ENCODE assay signal across 7 mouse cellular contexts in genomic region chr4:49845612-49845985, GRCm38 (mm10). TPM values are rescaled to one million over a fixed set of nuclear protein-coding genes. Genes with fewer than 3 reads are reported as not detected.
DNase-seq lines count a peak whose midpoint lies in the region; ATAC-seq and TF ChIP-seq lines count a peak whose summit lies in the region.

TSS of gene Grin3a (minus strand) at chr4:49845744.

- peak; percentile 76 for ATAC-seq in cerebellum, adult (ENCODE audit: insufficient number of reproducible peaks, low FRiP score, low TSS enrichment)
- peak; percentile 97 for ATAC-seq in midbrain, embryonic 16.5 days

- DNase-seq in embryo, embryonic 9.5 days (ENCODE audit: extremely low spot score), result peak; percentile 74
- DNase-seq in heart, adult 2 months, result peak; percentile 35 to 36
- peak; percentile 31 for DNase-seq in kidney, adult 18-20 months
- peak; percentile 75 to 84 for DNase-seq in left cerebral cortex, postnatal 36 days (ENCODE audit: low spot score in 2 of 2)
- DNase-seq in urinary bladder, postnatal 4 days (ENCODE audit: low spot score in 2 of 2), result peak; percentile 46 to 61

- intact Hi-C loops in heart, adult 2 months (cut with DNase I), result no loop called here
- intact Hi-C loops in left cerebral cortex, postnatal 36 days (cut with DNase I), result loop anchor here (5.0 to 10.0 kb wide), 3 partner anchors 112 to 829 kb away; no protein-coding TSS in a partner anchor

- TF ChIP-seq POLR2A in heart, adult 2 months (IDR thresholded peaks at IDR 0.05; ENCODE audit: insufficient read depth, low read depth, low read length), result no peak

- no peak within 1 kb of the TSS for H3K9ac ChIP-seq in heart, adult 2 months (ENCODE audit: low read depth, low read length)
- peak within 1 kb of the TSS; percentile 77 for H3K9ac ChIP-seq in midbrain, embryonic 16.5 days (ENCODE audit: low read depth, low read length)

- no peaks in the 10 kb centered on the region for H3K36me3 ChIP-seq in heart, adult 2 months (ENCODE audit: control insufficient read depth, insufficient read depth, low read length)
- no peaks in the 10 kb centered on the region for H3K36me3 ChIP-seq in midbrain, embryonic 16.5 days (ENCODE audit: control insufficient read depth, insufficient read depth, low read length)

- TF ChIP-seq CTCF in heart, adult 2 months (IDR thresholded peaks at IDR 0.05), result peak; percentile 53

- no peaks in the 10 kb centered on the region for H3K9me3 ChIP-seq in midbrain, embryonic 16.5 days (replicated peaks; ENCODE audit: control insufficient read depth, low read length, poor library complexity, severe bottlenecking)

- H3K27ac ChIP-seq in heart, adult 2 months, result no peak within 1 kb of the TSS
- peak within 1 kb of the TSS; percentile 77 for H3K27ac ChIP-seq in midbrain, embryonic 16.5 days (ENCODE audit: low read length)

- H3K4me3 ChIP-seq in heart, adult 2 months, result peak within 1 kb of the TSS; percentile 39
- H3K4me3 ChIP-seq in midbrain, embryonic 16.5 days (ENCODE audit: low read depth, low read length), result peak within 1 kb of the TSS; percentile 81

- H3K4me2 ChIP-seq in midbrain, embryonic 16.5 days (ENCODE audit: low read length), result peak within 1 kb of the TSS; percentile 70

- TF ChIP-seq EP300 in heart, adult 2 months (IDR thresholded peaks at IDR 0.05; ENCODE audit: insufficient read depth, low read depth, low read length), result no peak

- peaks cover 6% of the 10 kb centered on the region for H3K27me3 ChIP-seq in heart, adult 2 months (ENCODE audit: control insufficient read depth, insufficient read depth, low read length)
- peaks cover 3% of the 10 kb centered on the region for H3K27me3 ChIP-seq in midbrain, embryonic 16.5 days (ENCODE audit: control insufficient read depth, insufficient read depth, low read depth, low read length)

- H3K79me2 ChIP-seq in heart, adult 2 months (replicated peaks; ENCODE audit: control insufficient read depth, insufficient read depth, low read length), result no peaks in the 10 kb centered on the region

- WGBS in heart, adult 2 months, result 1% methylated on average over 25 of the region's 25 CpGs
- WGBS in midbrain, embryonic 16.5 days, result under 1% methylated on average over 25 of the region's 25 CpGs

- no peaks in the 10 kb centered on the region for H3K4me1 ChIP-seq in heart, adult 2 months (ENCODE audit: control insufficient read depth, insufficient read depth, low read length)
- H3K4me1 ChIP-seq in midbrain, embryonic 16.5 days (ENCODE audit: control insufficient read depth, insufficient read depth, low read length), result peaks cover 4% of the 10 kb centered on the region

RNA-seq across cellular contexts. Expression of gene Grin3a, which starts in this region (rescaled TPM):
- total RNA-seq in heart, adult 2 months (2021), result under 1 TPM; 0.05 to 0.20 TPM
- polyA plus RNA-seq in heart, adult 2 months (2012; rRNA removed), result 0.14 and 0.23 TPM in 2 replicates
- 10 to 100 TPM; 29.6 to 30.8 TPM for total RNA-seq in left cerebral cortex, postnatal 36 days (2021)
- polyA plus RNA-seq in midbrain, embryonic 16.5 days (2015; fragmentation: Nextera tagmentation; extraction: Ambion mirVana), result 25.4 and 30.0 TPM in 2 replicates

Comparison
In these comparisons a context has a peak if more than half of its experiments do, and no peak if none do; other contexts are left out.
1. RNA of gene Grin3a (total RNA-seq): 29.6 to 30.8 TPM in left cerebral cortex, postnatal 36 days; 0.05 to 0.20 TPM in heart, adult 2 months; every median in the first group is over 10 times any median in the second.
2. RNA of gene Grin3a (polyA plus RNA-seq): 25.4 to 30.0 TPM in midbrain, embryonic 16.5 days; 0.14 to 0.23 TPM in heart, adult 2 months; every median in the first group is over 10 times any median in the second.
3. Peak in DNase-seq and H3K4me3 ChIP-seq in heart, adult 2 months; RNA of the gene not detected or under 1 TPM.
4. Peak in every context shown above with its lines, with median percentiles within 50 percentile points of each other: DNase-seq.